Mouse (Mus musculus) megakaryocyte, adult 5-6 weeks (primary cell): Measurements from ENCODE around the gene Tmem104. TPM values are rescaled to one million over a fixed set of nuclear protein-coding genes. Genes with fewer than 3 reads are reported as not detected.

ENCODE experiments used
- ATAC-seq: 2 replicates; pipeline ENCODE4 v1.8.0; 2016; ENCODE audit warnings: mild to moderate bottlenecking, inconsistent platforms; ENCODE audit not compliant: poor library complexity, severe bottlenecking
- total RNA-seq, 2 experiments: library from RNA; stranded (forward) in 1 of 2; stranded (reverse) in 1 of 2; fragments of 153-499, 151-499 nt in 1 of 2; fragments of 221-1000, 200-1000 nt in 1 of 2; gene quantifications; 2 replicates each; pipeline versions ENCODE4 v1.2.3 to v1.2.4; 2015 to 2017

Gene Tmem104
- total RNA-seq, 2 experiments from 2014 or later: 6.1 to 25.7 TPM

GRCm38 (mm10) chr11:115259134-115259533, 71.8 kb downstream of the Tmem104 start:
- ATAC-seq: no peak

- ATAC-seq: no peak
Observed at GRCm38 (mm10) chr11:115262954-115263353, 75.7 kb downstream of the Tmem104 start.

GRCm38 (mm10) chr11:115264136-115264861, 77.0 kb downstream of the Tmem104 start:
- ATAC-seq: no peak

DNA sequence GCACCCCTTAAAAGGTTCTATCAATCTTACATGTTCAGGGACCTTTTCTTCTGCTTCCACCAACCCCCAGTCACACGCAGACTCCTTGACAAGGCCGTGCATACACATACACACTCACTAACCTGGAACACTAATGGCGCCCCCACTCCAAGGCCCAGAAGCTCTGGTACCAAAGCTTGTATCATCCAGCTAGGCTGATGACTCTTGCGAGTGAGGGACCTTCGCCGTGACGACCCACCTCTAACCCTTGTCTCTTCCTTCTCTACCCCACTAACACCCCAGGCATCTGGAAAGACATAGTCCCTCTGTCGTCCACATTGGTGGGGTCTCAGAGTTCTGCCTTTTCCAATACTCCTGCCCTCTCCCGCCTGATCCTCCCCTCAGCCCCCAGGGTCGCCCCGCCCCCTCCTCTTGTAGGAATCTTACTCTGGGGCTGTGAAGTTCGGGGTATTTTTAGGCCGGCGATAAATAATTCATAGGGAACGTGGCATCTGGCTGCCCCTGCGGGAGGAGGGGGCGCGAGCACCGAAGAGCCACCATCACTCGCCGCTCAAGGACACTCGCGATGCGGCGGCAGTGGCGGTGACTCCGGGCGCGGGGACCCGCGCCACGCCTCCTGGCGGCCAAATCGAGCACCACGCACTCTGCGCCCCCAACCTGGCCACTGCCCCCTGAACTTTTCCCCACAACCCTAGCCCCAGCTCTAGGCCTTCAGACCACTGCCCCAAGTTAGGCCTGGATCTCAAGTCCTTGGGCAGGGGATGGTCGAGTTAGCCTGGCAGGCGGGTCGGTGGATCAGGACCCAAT, 77.8 kb downstream of the Tmem104 start:
- peak; percentile 61 for ATAC-seq

DNA sequence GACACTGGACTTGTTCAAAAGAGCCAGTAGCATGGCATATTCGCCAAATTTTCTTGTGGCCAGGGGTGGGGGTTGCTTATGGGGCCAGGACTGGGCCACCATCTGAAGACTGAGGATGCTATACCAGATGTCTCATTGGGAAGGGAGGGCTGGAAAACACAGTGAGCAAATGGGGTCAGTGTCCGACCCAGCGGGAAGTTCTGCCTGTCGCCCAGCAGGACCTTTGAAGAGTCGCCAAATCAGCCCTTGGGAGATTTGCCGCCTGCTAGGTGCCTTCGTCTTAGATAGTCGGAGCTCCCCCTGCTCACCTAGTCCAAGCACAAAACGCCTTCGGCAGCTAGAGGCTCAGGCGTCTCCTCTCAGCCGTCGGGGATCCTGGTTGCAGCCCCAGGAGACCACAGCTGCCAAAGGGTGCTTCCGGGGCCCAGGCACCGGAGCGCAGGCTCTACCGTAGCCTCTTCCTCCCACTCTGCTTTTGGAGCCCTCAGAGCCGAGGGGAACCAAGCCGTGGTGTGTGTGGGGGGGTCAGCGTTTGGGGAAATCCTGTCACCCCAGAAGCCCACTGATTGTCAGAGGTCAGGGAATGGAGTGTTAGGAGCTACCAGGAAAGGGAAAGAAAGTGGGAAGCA, 78.6 kb downstream of the Tmem104 start:
- no peak for ATAC-seq

DNA sequence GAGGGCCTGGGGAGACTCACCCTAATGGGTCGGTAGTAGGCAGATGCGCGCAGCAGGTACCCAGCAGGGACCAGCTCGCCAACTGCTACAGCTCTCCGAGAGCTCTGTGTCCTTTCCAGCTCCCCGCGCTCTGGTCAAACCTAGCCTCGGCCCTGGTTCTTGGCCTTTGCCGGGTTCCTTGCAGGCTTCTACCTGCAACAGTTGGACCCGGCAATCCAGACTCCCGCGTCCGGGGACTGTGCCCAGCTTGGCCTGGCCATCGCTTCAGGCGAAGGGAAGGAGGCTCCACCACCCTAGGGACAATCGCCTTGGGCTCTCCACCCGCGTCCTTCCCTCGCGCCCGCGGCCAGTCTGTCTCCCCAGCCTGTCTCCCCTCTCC, 79.1 kb downstream of the Tmem104 start:
- ATAC-seq: no peak

DNA sequence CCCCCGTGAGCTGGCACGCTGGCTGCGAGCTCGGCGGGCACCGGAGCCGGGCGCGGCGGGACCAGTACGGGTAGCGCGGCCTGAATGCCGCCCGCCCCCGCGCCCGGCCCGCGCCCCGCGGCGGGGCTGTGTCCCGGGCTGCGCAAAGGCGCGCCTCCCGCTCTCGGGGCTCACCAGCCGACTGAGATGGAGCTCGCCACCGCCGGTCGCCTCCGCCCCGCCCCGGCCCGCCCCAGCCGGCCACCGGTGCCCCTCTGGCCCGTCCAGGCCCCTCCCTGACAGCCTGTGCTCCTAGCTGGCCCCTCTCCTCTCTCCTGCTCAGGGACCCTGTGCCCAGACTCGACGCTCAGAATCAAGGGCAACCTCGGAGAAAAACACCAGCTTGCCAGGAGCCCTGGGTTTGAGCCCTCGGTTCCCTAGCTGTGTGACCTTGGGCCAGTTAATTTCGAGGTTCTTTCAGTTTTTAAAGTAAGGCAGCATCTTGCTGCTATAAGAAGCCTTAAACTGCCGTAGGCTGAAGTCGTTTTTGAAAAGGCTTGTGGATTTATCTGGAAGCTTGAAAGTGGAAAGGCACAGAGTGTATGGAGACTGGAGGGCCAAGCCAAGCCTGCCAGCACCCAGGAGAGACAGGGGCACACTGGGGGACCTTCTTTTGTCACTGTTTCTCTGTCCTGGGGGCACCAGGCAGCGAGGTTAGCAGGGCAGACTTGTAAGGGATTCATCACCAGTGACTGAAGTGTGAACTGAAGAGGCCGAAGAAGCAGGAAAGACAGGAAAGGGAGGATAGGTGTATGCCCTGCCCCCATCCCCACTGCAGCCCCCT, 80.0 kb downstream of the Tmem104 start, which contains the start of gene Grin2c:
Grin2c (minus strand) TSS at position 183 of the 823 bp plus-strand sequence.
- no peak for ATAC-seq

- no peak for ATAC-seq
Observed at GRCm38 (mm10) chr11:115267958-115268357, 80.7 kb downstream of the Tmem104 start.

DNA sequence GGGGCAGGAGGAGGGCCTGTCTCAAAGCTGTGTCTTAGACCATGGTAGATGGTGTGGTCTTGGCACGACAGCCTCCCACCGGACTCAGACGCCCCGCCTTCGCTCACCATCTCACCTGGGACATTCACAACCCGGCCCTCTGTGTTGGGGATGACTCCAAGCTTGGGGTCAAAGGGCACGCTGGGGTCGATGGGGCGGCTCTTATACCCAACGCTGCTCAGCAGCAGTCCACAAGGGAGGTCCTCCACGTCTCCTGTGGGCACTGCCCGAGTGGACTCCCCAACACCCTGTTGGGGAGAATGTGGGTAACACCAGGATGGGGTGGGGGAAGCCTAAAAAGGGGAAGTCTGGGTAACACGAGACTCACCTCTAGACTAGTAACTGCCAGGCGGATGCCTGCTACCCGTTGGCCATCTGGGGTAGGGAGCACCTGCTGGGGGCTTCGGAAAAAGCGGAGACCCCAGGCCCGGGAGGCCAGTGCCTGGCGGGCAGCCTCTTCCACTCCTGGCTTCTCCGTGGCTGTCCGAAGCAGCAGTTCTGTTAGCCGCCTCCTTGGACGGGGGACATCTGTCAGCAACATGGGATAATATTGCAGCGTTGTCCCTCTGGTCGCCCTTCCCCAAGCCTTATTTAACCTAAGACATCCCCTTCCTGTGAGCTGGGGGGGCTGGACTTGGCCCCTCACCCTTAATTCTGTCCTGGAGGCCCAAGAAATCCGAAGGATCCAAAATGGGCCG, 82.2 kb downstream of the Tmem104 start:
- no peak for ATAC-seq

GRCm38 (mm10) chr11:115270148-115270861, 83.0 kb downstream of the Tmem104 start:
- ATAC-seq: peak; percentile 58; the same call in 1 of the 2 replicates

DNA sequence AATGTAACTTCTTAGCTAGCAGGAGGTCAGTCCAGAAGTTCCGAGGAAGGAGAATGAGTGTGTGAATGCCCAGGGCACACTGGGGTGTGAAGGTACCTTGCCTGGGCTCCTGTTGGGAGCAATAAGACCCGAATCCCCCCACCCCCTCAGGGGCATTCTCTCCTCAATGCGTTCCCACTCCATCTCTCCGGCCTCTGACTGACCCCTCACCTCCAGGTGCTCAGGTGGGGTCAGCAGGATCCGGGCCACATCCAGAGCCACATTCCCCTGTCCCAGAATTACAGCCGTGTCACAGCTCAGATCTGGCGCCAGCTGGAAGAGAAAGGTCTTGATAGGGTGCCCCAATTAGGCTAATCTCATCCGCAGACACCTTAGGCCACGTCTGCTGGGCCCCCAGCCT, 83.8 kb downstream of the Tmem104 start:
- ATAC-seq: no peak

- ATAC-seq: no peak
Observed at GRCm38 (mm10) chr11:115271481-115271880, 84.2 kb downstream of the Tmem104 start.

DNA sequence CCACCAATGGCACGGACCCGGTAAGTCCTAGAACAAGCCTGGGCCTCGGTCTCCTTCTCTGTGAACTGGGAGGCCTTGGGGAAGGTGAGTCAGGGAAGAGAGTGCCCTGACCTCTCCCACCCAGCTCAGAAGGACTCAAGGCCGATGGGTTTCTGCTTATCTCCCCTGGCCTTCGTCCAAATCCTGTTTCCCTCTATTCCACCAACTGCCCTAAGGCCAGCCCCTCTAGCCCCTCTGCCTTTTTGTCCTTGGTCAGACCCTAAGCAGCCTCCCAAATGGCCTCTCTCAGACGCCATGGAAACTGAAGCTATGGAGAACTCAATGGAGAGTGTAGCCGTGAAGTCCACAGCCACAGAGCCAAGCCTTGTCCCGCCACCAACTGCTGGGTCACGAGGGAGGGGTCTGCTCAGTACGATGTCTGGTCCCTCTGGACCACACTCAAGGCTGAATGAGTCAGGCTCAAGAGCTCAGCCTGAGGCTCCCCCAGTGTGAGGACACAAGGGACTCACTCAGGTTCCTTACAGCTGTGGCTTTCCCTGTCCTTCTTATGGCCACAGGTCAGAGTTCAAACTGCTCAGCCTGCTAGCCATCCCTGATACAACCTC, 85.7 kb downstream of the Tmem104 start:
- no peak for ATAC-seq

GRCm38 (mm10) chr11:115273735-115274134, 86.4 kb downstream of the Tmem104 start:
- no peak for ATAC-seq

GRCm38 (mm10) chr11:115274178-115274577, 86.9 kb downstream of the Tmem104 start:
- no peak for ATAC-seq

DNA sequence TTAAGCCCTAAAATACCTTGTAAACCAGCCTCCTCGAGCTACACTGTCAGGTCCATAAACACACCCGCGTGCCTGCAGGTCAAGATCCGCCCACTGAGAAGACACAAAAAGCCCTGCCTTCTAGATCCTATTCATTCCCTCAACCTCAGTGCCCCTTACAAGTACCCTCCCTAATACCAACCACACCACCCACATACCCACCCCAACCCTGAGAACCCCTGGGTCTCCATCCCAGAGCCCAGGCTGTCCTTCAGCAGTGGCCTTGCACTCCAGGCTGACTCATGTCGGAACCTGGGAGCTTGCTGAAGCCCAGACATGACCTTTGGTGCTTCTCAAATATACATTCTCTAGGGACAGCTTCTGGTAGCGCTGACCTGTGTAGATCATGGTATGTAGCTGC, 87.5 kb downstream of the Tmem104 start:
- ATAC-seq: no peak

DNA sequence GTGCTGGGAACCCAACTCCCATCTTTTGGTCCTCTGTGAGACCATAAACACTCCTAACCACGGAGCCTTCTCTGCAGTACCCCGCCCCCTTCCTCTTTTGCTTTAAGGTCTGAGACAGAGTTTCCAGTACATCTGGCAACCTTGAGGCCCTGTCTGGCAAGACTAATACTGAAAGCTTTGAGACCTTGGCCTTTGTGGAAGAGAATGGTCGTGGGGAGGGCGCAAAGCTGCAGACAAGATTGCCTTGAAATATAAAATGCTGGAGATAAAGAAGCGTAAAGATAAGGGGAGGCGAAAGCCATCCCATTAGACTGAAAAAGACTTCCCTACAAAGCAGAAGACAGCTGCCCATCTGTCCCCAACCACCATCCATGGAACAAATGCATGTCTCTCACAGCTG, 88.2 kb downstream of the Tmem104 start:
- no peak for ATAC-seq

GRCm38 (mm10) chr11:115275954-115276353, 88.7 kb downstream of the Tmem104 start:
- no peak for ATAC-seq
